Mouse (Mus musculus): Measurements from ENCODE around the gene Creld1. TPM values are rescaled to one million over a fixed set of nuclear protein-coding genes. Genes with fewer than 3 reads are reported as not detected.
A peak's percentile ranks its signal among the peaks of the same experiment; 100 is the strongest.

Gene Creld1
- total and polyA plus RNA-seq, 2 experiments: 12.3 to 24.4 TPM

- Histone ChIP-seq H3K4me1 (ENCODE audit: control insufficient read depth, insufficient read depth, low read length) (peaks cover 7% of the 10 kb centered on the region), H3K4me3 (ENCODE audit: insufficient read depth, low read depth, low read length) (peak within 1 kb of the TSS; percentile 60), H3K36me3 (ENCODE audit: control insufficient read depth, insufficient read depth, low read length) (no peaks in the 10 kb centered on the region), H3K27ac (replicated peaks; ENCODE audit: insufficient read depth, low read depth, low read length) (peak within 1 kb of the TSS; percentile 60), H3K27me3 (ENCODE audit: control insufficient read depth, insufficient read depth, low read length) (no peaks in the 10 kb centered on the region), H3K79me2 (ENCODE audit: control insufficient read depth, insufficient read depth, low read length) (peaks cover 5% of the 10 kb centered on the region; the same call in 1 of the 2 replicates), H3K9ac (ENCODE audit: low read depth, low read length) (peak within 1 kb of the TSS; percentile 72)
- TF ChIP-seq POLR2A (IDR thresholded peaks at IDR 0.05; ENCODE audit: extremely low read depth, insufficient read depth, low read length): peak; percentile 87
- TF ChIP-seq CTCF (IDR thresholded peaks at IDR 0.05; ENCODE audit: low read depth, low read length): 0 out of 2 replicates have a peak, but pooled peaks have one; percentile 2
- peak; percentile 86 for DNase-seq (ENCODE audit: extremely low read depth, low read depth, low spot score)
- WGBS: 12% methylated on average over 12 of the region's 12 CpGs
Measured at GRCm38 (mm10) chr6:113471297-113471936, 11.7 kb upstream of the Creld1 start, which contains the start of gene Il17rc. Il17rc (plus strand) TSS chr6:113471427.

- DNase-seq (ENCODE audit: extremely low read depth, low read depth, low spot score): no peak
- no peak overlapping the region for H3K9ac ChIP-seq (ENCODE audit: low read depth, low read length)
- TF ChIP-seq POLR2A (IDR thresholded peaks at IDR 0.05; ENCODE audit: extremely low read depth, insufficient read depth, low read length) (no peak), CTCF (IDR thresholded peaks at IDR 0.05; ENCODE audit: low read depth, low read length) (no peak)
- no peaks in the 10 kb centered on the region for H3K36me3 ChIP-seq (ENCODE audit: control insufficient read depth, insufficient read depth, low read length)
- 83% methylated on average over 10 of the region's 10 CpGs for WGBS
- no peaks in the 10 kb centered on the region for H3K27me3 ChIP-seq (ENCODE audit: control insufficient read depth, insufficient read depth, low read length)
- H3K27ac ChIP-seq (replicated peaks; ENCODE audit: insufficient read depth, low read depth, low read length): no peak overlapping the region
- peaks cover 5% of the 10 kb centered on the region; the same call in 1 of the 2 replicates for H3K79me2 ChIP-seq (ENCODE audit: control insufficient read depth, insufficient read depth, low read length)
- no peak overlapping the region for H3K4me3 ChIP-seq (ENCODE audit: insufficient read depth, low read depth, low read length)
- H3K4me1 ChIP-seq (ENCODE audit: control insufficient read depth, insufficient read depth, low read length): peaks cover 7% of the 10 kb centered on the region
Measured at GRCm38 (mm10) chr6:113472061-113472460, 11.0 kb upstream of the Creld1 start.

GRCm38 (mm10) chr6:113473246-113473645 lies 9.9 kb upstream of the Creld1 start:
- no peaks in the 10 kb centered on the region for H3K27me3 ChIP-seq (ENCODE audit: control insufficient read depth, insufficient read depth, low read length)

GRCm38 (mm10) chr6:113473715-113474114 lies 9.4 kb upstream of the Creld1 start:
- H3K4me3 ChIP-seq (ENCODE audit: insufficient read depth, low read depth, low read length): no peak overlapping the region
- TF ChIP-seq POLR2A (IDR thresholded peaks at IDR 0.05; ENCODE audit: extremely low read depth, insufficient read depth, low read length) (no peak), CTCF (IDR thresholded peaks at IDR 0.05; ENCODE audit: low read depth, low read length) (no peak)
- no peak overlapping the region for H3K27ac ChIP-seq (replicated peaks; ENCODE audit: insufficient read depth, low read depth, low read length)
- WGBS: 96% methylated on average over 6 of the region's 6 CpGs
- peaks cover 7% of the 10 kb centered on the region for H3K4me1 ChIP-seq (ENCODE audit: control insufficient read depth, insufficient read depth, low read length)
- DNase-seq (ENCODE audit: extremely low read depth, low read depth, low spot score): no peak
- H3K27me3 ChIP-seq (ENCODE audit: control insufficient read depth, insufficient read depth, low read length): no peaks in the 10 kb centered on the region
- H3K36me3 ChIP-seq (ENCODE audit: control insufficient read depth, insufficient read depth, low read length): no peaks in the 10 kb centered on the region
- H3K79me2 ChIP-seq (ENCODE audit: control insufficient read depth, insufficient read depth, low read length): peaks cover 5% of the 10 kb centered on the region; the same call in 1 of the 2 replicates
- no peak overlapping the region for H3K9ac ChIP-seq (ENCODE audit: low read depth, low read length)

More at GRCm38 (mm10) chr6:113473246-113473645, 9.9 kb upstream of the Creld1 start:
- no peak for DNase-seq (ENCODE audit: extremely low read depth, low read depth, low spot score)
- no peaks in the 10 kb centered on the region for H3K36me3 ChIP-seq (ENCODE audit: control insufficient read depth, insufficient read depth, low read length)
- TF ChIP-seq CTCF (IDR thresholded peaks at IDR 0.05; ENCODE audit: low read depth, low read length) (no peak), POLR2A (IDR thresholded peaks at IDR 0.05; ENCODE audit: extremely low read depth, insufficient read depth, low read length) (no peak)
- no peak overlapping the region for H3K4me3 ChIP-seq (ENCODE audit: insufficient read depth, low read depth, low read length)
- no peak overlapping the region for H3K9ac ChIP-seq (ENCODE audit: low read depth, low read length)
- peaks cover 5% of the 10 kb centered on the region; the same call in 1 of the 2 replicates for H3K79me2 ChIP-seq (ENCODE audit: control insufficient read depth, insufficient read depth, low read length)
- 92% methylated on average over 2 of the region's 2 CpGs for WGBS
- H3K4me1 ChIP-seq (ENCODE audit: control insufficient read depth, insufficient read depth, low read length): peaks cover 7% of the 10 kb centered on the region
- no peak overlapping the region for H3K27ac ChIP-seq (replicated peaks; ENCODE audit: insufficient read depth, low read depth, low read length)

- H3K4me1 ChIP-seq (ENCODE audit: control insufficient read depth, insufficient read depth, low read length): peaks cover 14% of the 10 kb centered on the region
- peaks cover under 1% of the 10 kb centered on the region; the same call in 1 of the 2 replicates for H3K79me2 ChIP-seq (ENCODE audit: control insufficient read depth, insufficient read depth, low read length)
- WGBS: 83% methylated on average over 7 of the region's 7 CpGs
- no peak overlapping the region for H3K27ac ChIP-seq (replicated peaks; ENCODE audit: insufficient read depth, low read depth, low read length)
- H3K27me3 ChIP-seq (ENCODE audit: control insufficient read depth, insufficient read depth, low read length): no peaks in the 10 kb centered on the region
- H3K4me3 ChIP-seq (ENCODE audit: insufficient read depth, low read depth, low read length): no peak overlapping the region
- H3K9ac ChIP-seq (ENCODE audit: low read depth, low read length): no peak overlapping the region
- TF ChIP-seq POLR2A (IDR thresholded peaks at IDR 0.05; ENCODE audit: extremely low read depth, insufficient read depth, low read length): no peak
- no peak for TF ChIP-seq CTCF (IDR thresholded peaks at IDR 0.05; ENCODE audit: low read depth, low read length)
- DNase-seq (ENCODE audit: extremely low read depth, low read depth, low spot score): no peak
- no peaks in the 10 kb centered on the region for H3K36me3 ChIP-seq (ENCODE audit: control insufficient read depth, insufficient read depth, low read length)
Measured at GRCm38 (mm10) chr6:113477353-113477752, 5.7 kb upstream of the Creld1 start.

- TF ChIP-seq POLR2A (IDR thresholded peaks at IDR 0.05; ENCODE audit: extremely low read depth, insufficient read depth, low read length) (no peak), CTCF (IDR thresholded peaks at IDR 0.05; ENCODE audit: low read depth, low read length) (no peak)
- H3K9ac ChIP-seq (ENCODE audit: low read depth, low read length): no peak overlapping the region
- H3K4me1 ChIP-seq (ENCODE audit: control insufficient read depth, insufficient read depth, low read length): peaks cover 14% of the 10 kb centered on the region
- H3K27ac ChIP-seq (replicated peaks; ENCODE audit: insufficient read depth, low read depth, low read length): 0 out of 2 replicates have a peak overlapping the region, but pooled peaks have one; percentile 5
- 31% methylated on average over 10 of the region's 10 CpGs for WGBS
- no peaks in the 10 kb centered on the region for H3K36me3 ChIP-seq (ENCODE audit: control insufficient read depth, insufficient read depth, low read length)
- DNase-seq (ENCODE audit: extremely low read depth, low read depth, low spot score): peak; percentile 77
- no peak overlapping the region for H3K4me3 ChIP-seq (ENCODE audit: insufficient read depth, low read depth, low read length)
- no peaks in the 10 kb centered on the region for H3K27me3 ChIP-seq (ENCODE audit: control insufficient read depth, insufficient read depth, low read length)
- H3K79me2 ChIP-seq (ENCODE audit: control insufficient read depth, insufficient read depth, low read length): peaks cover 2% of the 10 kb centered on the region; the same call in 1 of the 2 replicates
Measured at GRCm38 (mm10) chr6:113478906-113479305, 4.2 kb upstream of the Creld1 start.
